Mouse (Mus musculus) testis, adult 2 months (tissue): Measurements from ENCODE around the gene Gm10912. TPM values are rescaled to one million over a fixed set of nuclear protein-coding genes. Genes with fewer than 3 reads are reported as not detected.
A peak's percentile ranks its signal among the peaks of the same experiment; 100 is the strongest.
"Not testable (repeated sequence)": the region's sequence is repeated elsewhere in the genome, so short reads cannot be mapped to it uniquely, and the experiment has no call there.

Experiments used
- H3K27ac ChIP-seq: fragments of 200-500 bp; 2 replicates; pipeline ENCODE4 v1.5.1; 2012; ENCODE audit warnings: low read depth, low read length; ENCODE audit not compliant: control insufficient read depth, insufficient read depth
- H3K27me3 ChIP-seq: fragments of 200-500 bp; 2 replicates; pipeline ENCODE4 v1.6.1; 2012; ENCODE audit warnings: mild to moderate bottlenecking, low read length, moderate library complexity; ENCODE audit not compliant: control insufficient read depth, insufficient read depth
- H3K36me3 ChIP-seq: fragments of 200-500 bp; 2 replicates; pipeline ENCODE4 v1.6.1; 2012; ENCODE audit warnings: mild to moderate bottlenecking, low read length; ENCODE audit not compliant: control insufficient read depth, insufficient read depth
- H3K4me1 ChIP-seq: fragments of 200-500 bp; 2 replicates; pipeline ENCODE4 v1.6.1; 2012; ENCODE audit warnings: low read length; ENCODE audit not compliant: control insufficient read depth, insufficient read depth
- H3K4me3 ChIP-seq: fragments of 200-500 bp; 2 replicates; pipeline ENCODE4 v1.5.1; 2012; ENCODE audit warnings: low read depth, mild to moderate bottlenecking, low read length, moderate library complexity, mixed read lengths; ENCODE audit not compliant: control insufficient read depth
- CTCF ChIP-seq: fragments of 200-500 bp; IDR thresholded peaks from 2 replicates; pipeline ENCODE4 v1.5.1; 2012; ENCODE audit warnings: low read depth, mild to moderate bottlenecking, inconsistent platforms, low read length, moderate library complexity; ENCODE audit not compliant: control insufficient read depth, insufficient read depth, insufficient replicate concordance
- POLR2A ChIP-seq: fragments of 200-500 bp; IDR thresholded peaks from 2 replicates; pipeline ENCODE4 v1.6.1; 2012; ENCODE audit warnings: low read depth, mild to moderate bottlenecking, inconsistent platforms, low read length, moderate library complexity; ENCODE audit not compliant: control insufficient read depth
- polyA plus RNA-seq: library from polyadenylated mRNA; depleted of rRNA; stranded (reverse); fragments of >200 nt; gene quantifications from 2 replicates; pipeline ENCODE4 v1.2.3, GENCODE M21; 2012

Gene Gm10912
- polyA plus RNA-seq, 1 experiment: 0.90 TPM

GRCm38 (mm10) chr2:104095741-104096213 is 30.2 kb downstream of the Gm10912 start, which contains the start of gene Cd59a:
TSS of gene Cd59a (plus strand) at chr2:104095801.
- Histone ChIP-seq H3K4me3 (peak within 1 kb of the TSS; percentile 76), H3K4me1 (peaks cover 3% of the 10 kb centered on the region; the same call in 1 of the 2 replicates), H3K36me3 (no peaks in the 10 kb centered on the region), H3K27me3 (no peaks in the 10 kb centered on the region), H3K27ac (peak within 1 kb of the TSS; percentile 49)
- TF ChIP-seq POLR2A (peak; percentile 27; the same call in 1 of the 2 replicates), CTCF (no peak)

GRCm38 (mm10) chr2:104096256-104096655 is 30.6 kb downstream of the Gm10912 start:
- peak overlapping the region; percentile 76 for H3K4me3 ChIP-seq
- TF ChIP-seq CTCF (no peak), POLR2A (no peak)
- H3K27me3 ChIP-seq: no peaks in the 10 kb centered on the region
- H3K27ac ChIP-seq: peak overlapping the region; percentile 49
- H3K36me3 ChIP-seq: no peaks in the 10 kb centered on the region
- H3K4me1 ChIP-seq: peaks cover 3% of the 10 kb centered on the region; the same call in 1 of the 2 replicates

GRCm38 (mm10) chr2:104096796-104097195 is 31.2 kb downstream of the Gm10912 start:
- H3K36me3 ChIP-seq, H3K27me3 ChIP-seq, H3K27ac ChIP-seq, H3K4me1 ChIP-seq: not testable (repeated sequence)
- peak overlapping the region; percentile 20; the same call in 1 of the 2 replicates for H3K4me3 ChIP-seq

- H3K27ac ChIP-seq, H3K36me3 ChIP-seq, H3K4me1 ChIP-seq, H3K27me3 ChIP-seq: not testable (repeated sequence)
- H3K4me3 ChIP-seq: peak overlapping the region; percentile 10
These were observed 31.8 kb downstream of the Gm10912 start for GRCm38 (mm10) chr2:104097396-104097795.

- Histone ChIP-seq H3K27ac (no peak overlapping the region), H3K27me3 (no peaks in the 10 kb centered on the region), H3K4me3 (peak overlapping the region; percentile 20), H3K4me1 (peaks cover 3% of the 10 kb centered on the region; the same call in 1 of the 2 replicates), H3K36me3 (no peaks in the 10 kb centered on the region)
- TF ChIP-seq POLR2A: no peak
- no peak for TF ChIP-seq CTCF
These were observed 33.1 kb downstream of the Gm10912 start for GRCm38 (mm10) chr2:104098529-104099230.

- Histone ChIP-seq H3K4me1 (peaks cover 3% of the 10 kb centered on the region; the same call in 1 of the 2 replicates), H3K27me3 (no peaks in the 10 kb centered on the region), H3K36me3 (no peaks in the 10 kb centered on the region), H3K4me3 (no peak overlapping the region; the same call in 1 of the 2 replicates), H3K27ac (no peak overlapping the region)
- TF ChIP-seq CTCF: no peak
- TF ChIP-seq POLR2A: no peak
These were observed 33.6 kb downstream of the Gm10912 start for GRCm38 (mm10) chr2:104099231-104099585.

- no peaks in the 10 kb centered on the region for H3K27me3 ChIP-seq
- no peak for TF ChIP-seq CTCF
- no peak for TF ChIP-seq POLR2A
- no peak overlapping the region for H3K27ac ChIP-seq
- H3K4me1 ChIP-seq: peaks cover 3% of the 10 kb centered on the region; the same call in 1 of the 2 replicates
- H3K4me3 ChIP-seq: no peak overlapping the region
- H3K36me3 ChIP-seq: no peaks in the 10 kb centered on the region
These were observed 34.3 kb downstream of the Gm10912 start for GRCm38 (mm10) chr2:104099946-104100345.

- Histone ChIP-seq H3K36me3 (no peaks in the 10 kb centered on the region), H3K4me1 (no peaks in the 10 kb centered on the region), H3K27ac (no peak overlapping the region), H3K27me3 (no peaks in the 10 kb centered on the region), H3K4me3 (peak overlapping the region; percentile 11)
- no peak for TF ChIP-seq CTCF
- TF ChIP-seq POLR2A: no peak
These were observed 39.2 kb downstream of the Gm10912 start for GRCm38 (mm10) chr2:104104800-104105199.

GRCm38 (mm10) chr2:104109021-104109420 is 43.4 kb downstream of the Gm10912 start:
- H3K4me3 ChIP-seq, H3K27me3 ChIP-seq, H3K4me1 ChIP-seq, H3K27ac ChIP-seq, H3K36me3 ChIP-seq: not testable (repeated sequence)
